Mouse (Mus musculus) brain, embryonic 18.5 days (tissue): ENCODE results near the gene Rsc1a1.
A peak's percentile ranks its signal among the peaks of the same experiment; 100 is the strongest.

Experiments
- DNase-seq: peaks from one replicate; pipeline ENCODE4 v3.0.0-alpha.2; 2012; ENCODE audit warnings: low read depth, low spot score

The Rsc1a1 gene

GRCm38 (mm10) chr4:141655908-141656608 lies 29.3 kb downstream of the Rsc1a1 start:
- DNase-seq = no peak

DNA sequence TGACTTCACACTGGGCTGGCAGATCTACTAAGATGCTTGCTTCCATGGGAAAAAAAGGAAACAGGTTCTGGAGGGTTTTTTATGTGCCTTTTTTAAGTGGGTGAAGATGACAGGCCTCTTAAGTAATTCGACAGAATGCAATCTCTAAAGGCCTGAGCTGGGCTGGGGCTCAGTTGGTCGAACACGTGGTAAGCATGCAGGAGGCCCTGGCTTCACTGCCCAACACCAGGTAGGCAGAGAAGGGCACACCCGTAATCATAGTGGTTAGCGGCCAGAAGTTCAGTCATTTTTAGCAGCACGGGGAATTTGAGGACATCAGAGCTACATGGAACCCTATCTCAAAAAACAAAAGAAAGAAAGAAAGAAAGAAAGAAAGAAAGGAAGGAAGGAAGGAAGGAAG lies 30.9 kb downstream of the Rsc1a1 start:
- no peak for DNase-seq

GRCm38 (mm10) chr4:141653813-141654212 lies 31.6 kb downstream of the Rsc1a1 start:
- DNase-seq = no peak

GRCm38 (mm10) chr4:141653044-141653443 lies 32.4 kb downstream of the Rsc1a1 start:
- DNase-seq = no peak

- DNase-seq = no peak
Observed at GRCm38 (mm10) chr4:141651944-141652343, 33.5 kb downstream of the Rsc1a1 start.

GRCm38 (mm10) chr4:141651286-141651685 lies 34.1 kb downstream of the Rsc1a1 start:
- DNase-seq = no peak

- no peak for DNase-seq
Observed at GRCm38 (mm10) chr4:141649244-141649643, 36.2 kb downstream of the Rsc1a1 start.

DNA sequence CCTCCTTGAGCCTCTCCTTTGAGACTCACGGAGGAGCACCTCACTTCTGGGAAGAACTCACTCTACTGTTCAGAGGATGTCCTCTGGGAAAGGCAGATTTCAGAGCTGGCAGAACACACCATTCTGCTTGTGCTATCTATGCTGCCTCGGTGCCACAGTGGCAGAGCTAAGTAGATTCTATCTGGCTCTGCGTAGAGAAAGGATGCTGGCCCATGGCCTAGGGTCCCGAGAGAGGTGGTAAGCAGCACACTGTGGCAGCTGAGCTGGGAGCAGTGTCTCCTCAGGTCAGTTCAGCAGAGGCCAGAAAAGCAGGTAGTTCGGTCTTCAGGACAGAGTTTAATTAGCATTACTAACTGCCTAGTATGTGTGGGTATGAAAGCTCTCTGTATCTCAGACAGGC lies 37.1 kb downstream of the Rsc1a1 start:
- DNase-seq = no peak

GRCm38 (mm10) chr4:141647187-141647586 lies 38.2 kb downstream of the Rsc1a1 start:
- no peak for DNase-seq

DNA sequence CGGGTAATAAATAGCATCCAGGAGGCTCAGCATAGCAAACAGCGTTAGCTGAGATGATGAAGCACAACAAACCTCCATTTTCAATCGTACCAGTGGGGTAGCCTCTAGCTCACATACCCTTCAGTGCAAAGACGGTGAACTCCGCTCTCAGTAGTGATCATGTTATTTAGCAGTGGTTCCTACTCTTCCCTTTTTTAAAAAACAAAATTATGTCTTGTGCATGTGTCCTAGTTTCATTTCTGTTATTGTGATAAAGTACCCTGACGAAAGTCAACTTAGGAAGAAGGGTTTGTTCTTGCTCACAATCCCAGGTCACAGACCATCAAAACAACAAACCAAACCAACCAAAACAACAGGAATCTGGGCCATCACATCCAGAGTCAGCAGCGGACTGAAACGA lies 39.4 kb downstream of the Rsc1a1 start:
- DNase-seq = no peak

GRCm38 (mm10) chr4:141643118-141643855 lies 42.1 kb downstream of the Rsc1a1 start:
- DNase-seq = peak; percentile 37

DNA sequence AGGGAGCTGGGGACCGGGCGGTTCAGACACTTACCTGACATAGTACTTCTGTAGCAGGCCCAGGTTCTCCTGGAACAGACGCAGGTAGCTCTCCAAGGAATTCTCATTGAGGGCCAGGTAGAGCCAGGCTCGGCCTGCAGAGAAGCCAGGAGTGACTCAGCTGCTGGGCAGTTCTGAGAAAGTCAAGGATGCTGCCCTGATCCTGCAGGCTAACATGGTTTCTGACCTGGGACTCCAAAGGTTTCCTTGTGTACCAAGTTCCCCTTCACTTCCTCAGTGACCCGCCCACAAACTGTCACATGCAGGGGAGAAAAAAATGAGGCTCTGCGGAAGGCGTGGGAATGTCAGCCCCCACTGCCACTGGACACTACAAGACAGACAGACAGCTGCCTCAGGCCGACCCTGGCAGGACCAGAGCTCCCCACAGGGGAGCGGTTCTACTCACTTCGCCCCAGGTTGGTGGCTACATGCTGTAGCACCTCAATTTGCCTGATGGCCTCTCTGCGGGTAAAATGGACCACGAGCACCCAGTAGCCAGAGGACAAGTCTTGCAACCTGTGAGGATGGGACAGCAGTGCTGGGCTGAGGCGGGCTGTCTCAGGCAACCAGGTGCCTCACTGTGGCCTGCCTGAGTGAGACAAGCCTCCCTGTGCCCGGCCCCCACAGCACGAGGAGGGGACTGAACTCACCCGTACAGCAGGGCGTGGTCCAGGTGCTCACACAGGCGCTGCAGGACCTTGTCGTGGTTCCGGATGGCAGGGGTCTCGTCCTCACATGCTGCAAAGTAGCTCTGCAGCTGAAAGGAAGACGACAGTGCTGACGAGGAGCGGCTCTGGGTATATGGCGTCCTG lies 43.2 kb downstream of the Rsc1a1 start:
- DNase-seq = no peak

DNA sequence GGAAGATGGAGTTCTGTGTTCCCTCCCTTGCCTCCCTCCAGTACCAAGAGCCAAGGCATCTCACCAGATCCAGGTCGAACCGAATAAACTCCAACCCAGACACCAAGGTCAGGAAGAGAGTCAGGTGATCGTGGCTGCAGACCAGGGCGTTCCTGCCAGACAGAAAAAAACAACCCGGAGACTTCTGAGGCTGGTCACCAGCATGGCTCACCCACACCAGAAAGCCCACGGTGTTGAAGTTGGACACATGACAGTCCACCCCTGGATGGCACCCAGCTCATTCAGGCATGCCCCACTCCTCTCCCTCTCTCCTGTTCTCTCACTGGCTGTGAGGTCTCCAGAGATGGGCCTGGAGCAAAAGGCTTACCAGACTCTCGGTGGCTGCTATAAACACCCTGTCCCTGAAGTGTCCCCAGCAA lies 44.0 kb downstream of the Rsc1a1 start:
- no peak for DNase-seq

GRCm38 (mm10) chr4:141639474-141639873 lies 45.9 kb downstream of the Rsc1a1 start:
- DNase-seq = no peak

DNA sequence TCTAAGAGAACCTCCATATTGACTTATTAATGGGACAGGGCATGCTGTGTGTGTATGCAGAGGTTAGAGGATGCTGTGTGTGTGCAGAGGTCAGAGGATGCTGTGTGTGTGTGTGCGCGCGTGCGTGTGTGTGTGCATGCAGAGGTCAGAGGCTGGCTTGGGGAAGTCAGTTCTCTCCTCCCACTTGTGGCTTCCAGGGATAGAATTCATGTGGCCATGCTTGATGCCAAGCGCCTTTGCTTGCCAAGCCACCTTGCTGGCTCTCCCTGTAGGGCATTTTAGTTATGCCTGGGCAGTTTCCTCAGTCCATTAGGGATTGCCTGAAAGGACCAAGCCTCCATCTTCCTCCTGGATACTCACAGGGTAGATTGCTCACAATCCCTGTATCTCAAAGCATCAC lies 48.7 kb downstream of the Rsc1a1 start:
- DNase-seq = no peak

GRCm38 (mm10) chr4:141635991-141636390 lies 49.4 kb downstream of the Rsc1a1 start:
- DNase-seq = no peak
